Mouse (Mus musculus): ENCODE data around the gene Frmpd4. TPM values are rescaled to one million over a fixed set of nuclear protein-coding genes. Genes with fewer than 3 reads are reported as not detected.

The Frmpd4 gene
- total and polyA plus RNA-seq, 3 experiments, result not detected

DNA sequence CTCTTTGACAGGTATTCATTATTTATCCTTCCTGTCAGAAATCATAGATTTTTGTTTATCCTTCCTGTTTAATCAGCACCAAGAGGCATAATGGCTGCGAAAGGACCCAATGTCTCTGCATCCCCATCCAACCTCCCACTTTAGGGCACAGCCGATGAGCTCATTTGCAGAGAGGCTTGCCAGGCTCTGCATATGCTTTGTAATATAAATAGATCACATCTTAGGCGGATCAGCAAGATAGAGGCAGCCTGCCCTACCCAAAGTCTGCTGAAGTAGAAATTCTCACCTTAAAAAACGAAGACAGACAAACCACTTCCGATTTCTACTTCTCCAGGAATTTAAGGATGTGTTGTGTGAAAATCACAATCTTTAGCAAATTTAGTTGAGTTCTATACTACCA, 7.8 kb downstream of the Frmpd4 start:
- Histone ChIP-seq H3K36me3 (replicated peaks in 1 of 2; ENCODE audit: control insufficient read depth in 1 of 2, insufficient read depth in 1 of 2, low read length in 1 of 2) (no peaks in the 10 kb centered on the region), H3K27me3 (replicated peaks) (no peaks in the 10 kb centered on the region), H3K79me2 (replicated peaks; ENCODE audit: control insufficient read depth, extremely low read depth, insufficient read depth, poor library complexity, severe bottlenecking) (no peaks in the 10 kb centered on the region), H3K9ac (ENCODE audit: insufficient read depth, low read depth) (no peak overlapping the region), H3K9me3 (replicated peaks; ENCODE audit: low read length) (no peaks in the 10 kb centered on the region), H3K4me3 (replicated peaks in 1 of 3; ENCODE audit: low read depth in 2 of 3, low read length in 2 of 3, poor library complexity in 1 of 3) (no peak overlapping the region), H3K27ac (ENCODE audit: insufficient read depth, low read depth) (no peak overlapping the region), H3K4me2 (ENCODE audit: insufficient read depth, low read depth, poor library complexity, severe bottlenecking) (no peak overlapping the region), H3K4me1 (ENCODE audit: control insufficient read depth in 1 of 2, insufficient read depth in 2 of 2) (no peaks in the 10 kb centered on the region)
- no peak for DNase-seq (ENCODE audit: extremely low read depth)
- TF ChIP-seq TBP (conservative IDR thresholded peaks at IDR 0.05; ENCODE audit: low read depth, low read length), result no peak
- dilution Hi-C loops (cut with MboI; ENCODE audit: extremely low pct_ligation_motif_present, extremely low pct_unique_long_range_greater_than_20kb, low sequenced_read_pairs), result no loop called here
- in situ Hi-C loops (cut with MboI; ENCODE audit: low pct_ligation_motif_present, low pct_unique_long_range_greater_than_20kb, low sequenced_read_pairs), result no loop called here

- dilution Hi-C loops (cut with MboI; ENCODE audit: extremely low pct_ligation_motif_present, extremely low pct_unique_long_range_greater_than_20kb, low sequenced_read_pairs), result no loop called here
- Histone ChIP-seq H3K9me3 (replicated peaks; ENCODE audit: low read length) (no peaks in the 10 kb centered on the region), H3K4me3 (replicated peaks in 1 of 3; ENCODE audit: low read depth in 2 of 3, low read length in 2 of 3, poor library complexity in 1 of 3) (no peak overlapping the region), H3K4me2 (ENCODE audit: insufficient read depth, low read depth, poor library complexity, severe bottlenecking) (no peak overlapping the region), H3K9ac (ENCODE audit: insufficient read depth, low read depth) (no peak overlapping the region), H3K79me2 (replicated peaks; ENCODE audit: control insufficient read depth, extremely low read depth, insufficient read depth, poor library complexity, severe bottlenecking) (no peaks in the 10 kb centered on the region), H3K36me3 (replicated peaks in 1 of 2; ENCODE audit: control insufficient read depth in 1 of 2, insufficient read depth in 1 of 2, low read length in 1 of 2) (no peaks in the 10 kb centered on the region), H3K27ac (ENCODE audit: insufficient read depth, low read depth) (no peak overlapping the region), H3K4me1 (ENCODE audit: control insufficient read depth in 1 of 2, insufficient read depth in 2 of 2) (no peaks in the 10 kb centered on the region), H3K27me3 (replicated peaks) (no peaks in the 10 kb centered on the region)
- no peak for DNase-seq (ENCODE audit: extremely low read depth)
- in situ Hi-C loops (cut with MboI; ENCODE audit: low pct_ligation_motif_present, low pct_unique_long_range_greater_than_20kb, low sequenced_read_pairs), result no loop called here
- TF ChIP-seq BHLHE40 (IDR thresholded peaks at IDR 0.05; ENCODE audit: low read depth, low read length) (no peak), ZKSCAN1 (IDR thresholded peaks at IDR 0.05; ENCODE audit: borderline replicate concordance, low read depth, low read length) (no peak), TCF12 (IDR thresholded peaks at IDR 0.05; ENCODE audit: low read depth, low read length) (no peak), JUN (IDR thresholded peaks at IDR 0.05; ENCODE audit: insufficient read depth, low read depth, low read length) (no peak), ZC3H11A (IDR thresholded peaks at IDR 0.05; ENCODE audit: low read depth, low read length) (no peak), TBP (conservative IDR thresholded peaks at IDR 0.05; ENCODE audit: low read depth, low read length) (no peak), ETS1 (conservative IDR thresholded peaks at IDR 0.05; ENCODE audit: low read depth, low read length) (no peak), PAX5 (IDR thresholded peaks at IDR 0.05; ENCODE audit: low read length) (no peak)
Observed at GRCm38 (mm10) chrX:168505254-168505653, 71.8 kb downstream of the Frmpd4 start.

- no peak overlapping the region for H3K4me3 ChIP-seq (replicated peaks in 1 of 3; ENCODE audit: low read depth in 2 of 3, low read length in 2 of 3, poor library complexity in 1 of 3)
- H3K4me2 ChIP-seq (ENCODE audit: insufficient read depth, low read depth, poor library complexity, severe bottlenecking), result no peak overlapping the region
- H3K9ac ChIP-seq (ENCODE audit: insufficient read depth, low read depth), result no peak overlapping the region
- DNase-seq (ENCODE audit: extremely low read depth), result no peak
- dilution Hi-C loops (cut with MboI; ENCODE audit: extremely low pct_ligation_motif_present, extremely low pct_unique_long_range_greater_than_20kb, low sequenced_read_pairs) (no loop called here), in situ Hi-C loops (cut with MboI; ENCODE audit: low pct_ligation_motif_present, low pct_unique_long_range_greater_than_20kb, low sequenced_read_pairs) (no loop called here)
- H3K4me1 ChIP-seq (ENCODE audit: control insufficient read depth in 1 of 2, insufficient read depth in 2 of 2), result no peaks in the 10 kb centered on the region
- H3K9me3 ChIP-seq (replicated peaks; ENCODE audit: low read length), result no peaks in the 10 kb centered on the region
- no peak overlapping the region for H3K27ac ChIP-seq (ENCODE audit: insufficient read depth, low read depth)
- H3K27me3 ChIP-seq (replicated peaks), result no peaks in the 10 kb centered on the region
- H3K79me2 ChIP-seq (replicated peaks; ENCODE audit: control insufficient read depth, extremely low read depth, insufficient read depth, poor library complexity, severe bottlenecking), result no peaks in the 10 kb centered on the region
- H3K36me3 ChIP-seq (replicated peaks in 1 of 2; ENCODE audit: control insufficient read depth in 1 of 2, insufficient read depth in 1 of 2, low read length in 1 of 2), result no peaks in the 10 kb centered on the region
- TF ChIP-seq USF2 (conservative IDR thresholded peaks at IDR 0.05; ENCODE audit: low read depth, low read length) (no peak), MXI1 (IDR thresholded peaks at IDR 0.05; ENCODE audit: low read depth, low read length) (no peak), TCF12 (IDR thresholded peaks at IDR 0.05; ENCODE audit: low read depth, low read length) (no peak), NELFE (IDR thresholded peaks at IDR 0.05; ENCODE audit: low read depth, low read length) (no peak), IRF4 (IDR thresholded peaks at IDR 0.05; ENCODE audit: low read depth, low read length) (no peak), JUND (conservative IDR thresholded peaks at IDR 0.05; ENCODE audit: low read depth, low read length) (no peak), BHLHE40 (IDR thresholded peaks at IDR 0.05; ENCODE audit: low read depth, low read length) (no peak), CHD2 (IDR thresholded peaks at IDR 0.05; ENCODE audit: low read length) (no peak), CTCF (conservative IDR thresholded peaks at IDR 0.05 in 1 of 2, IDR thresholded peaks at IDR 0.05 in 1 of 2; ENCODE audit: low read depth in 2 of 2, low read length in 2 of 2) (no peak), HCFC1 (IDR thresholded peaks at IDR 0.05; ENCODE audit: low read depth, low read length) (no peak), ZKSCAN1 (IDR thresholded peaks at IDR 0.05; ENCODE audit: borderline replicate concordance, low read depth, low read length) (no peak)
Observed at GRCm38 (mm10) chrX:168455233-168455632, 121.8 kb downstream of the Frmpd4 start.
